Mouse (Mus musculus): ENCODE data around the gene Gstm1. TPM values are rescaled to one million over a fixed set of nuclear protein-coding genes. Genes with fewer than 3 reads are reported as not detected.
"Not testable (repeated sequence)": the region's sequence is repeated elsewhere in the genome, so short reads cannot be mapped to it uniquely, and the experiment has no call there.

The Gstm1 gene
- polyA plus RNA-seq, 1 experiment from 2014 or later: 23.7 TPM

GRCm38 (mm10) chr3:108028641-108029365 lies 11.0 kb upstream of the Gstm1 start:
- H3K4me3 ChIP-seq (replicated peaks): no peak overlapping the region
- no peak overlapping the region for H3K4me2 ChIP-seq
- H3K9ac ChIP-seq: no peak overlapping the region
- H3K36me3 ChIP-seq (replicated peaks): no peaks in the 10 kb centered on the region
- WGBS: 58% methylated on average over 4 of the region's 4 CpGs
- H3K4me1 ChIP-seq: no peaks in the 10 kb centered on the region
- H3K27me3 ChIP-seq: no peaks in the 10 kb centered on the region
- H3K27ac ChIP-seq: no peak overlapping the region
- no peak for ATAC-seq (ENCODE audit: low FRiP score)
- H3K9me3 ChIP-seq: no peaks in the 10 kb centered on the region

GRCm38 (mm10) chr3:108026597-108026996 lies 8.8 kb upstream of the Gstm1 start:
- H3K4me3 ChIP-seq (replicated peaks): no peak overlapping the region
- no peak for ATAC-seq (ENCODE audit: low FRiP score)
- no peaks in the 10 kb centered on the region for H3K27me3 ChIP-seq
- no peaks in the 10 kb centered on the region for H3K36me3 ChIP-seq (replicated peaks)
- WGBS: 73% methylated on average over 1 of the region's 1 CpGs
- H3K9me3 ChIP-seq: no peaks in the 10 kb centered on the region
- H3K4me2 ChIP-seq: no peak overlapping the region
- H3K4me1 ChIP-seq: no peaks in the 10 kb centered on the region
- H3K9ac ChIP-seq: no peak overlapping the region
- H3K27ac ChIP-seq: no peak overlapping the region

GRCm38 (mm10) chr3:108026049-108026448 lies 8.3 kb upstream of the Gstm1 start:
- Histone ChIP-seq H3K4me3 (replicated peaks) (no peak overlapping the region), H3K4me2 (no peak overlapping the region), H3K9ac (no peak overlapping the region), H3K36me3 (replicated peaks) (no peaks in the 10 kb centered on the region), H3K27me3 (no peaks in the 10 kb centered on the region), H3K27ac (no peak overlapping the region), H3K9me3 (no peaks in the 10 kb centered on the region), H3K4me1 (no peaks in the 10 kb centered on the region)
- ATAC-seq (ENCODE audit: low FRiP score): no peak
- WGBS: 83% methylated on average over 5 of the region's 5 CpGs

GRCm38 (mm10) chr3:108025318-108025717 lies 7.5 kb upstream of the Gstm1 start:
- no peak overlapping the region for H3K27ac ChIP-seq
- no peaks in the 10 kb centered on the region for H3K36me3 ChIP-seq (replicated peaks)
- H3K27me3 ChIP-seq: no peaks in the 10 kb centered on the region
- H3K9ac ChIP-seq: no peak overlapping the region
- H3K4me3 ChIP-seq (replicated peaks): no peak overlapping the region
- no peak overlapping the region for H3K4me2 ChIP-seq
- no peak for ATAC-seq (ENCODE audit: low FRiP score)
- 84% methylated on average over 4 of the region's 4 CpGs for WGBS
- no peaks in the 10 kb centered on the region for H3K4me1 ChIP-seq
- no peaks in the 10 kb centered on the region for H3K9me3 ChIP-seq

GRCm38 (mm10) chr3:108022650-108023049 lies 4.9 kb upstream of the Gstm1 start:
- H3K4me1 ChIP-seq: peaks cover 5% of the 10 kb centered on the region; the same call in 1 of the 2 replicates
- no peak overlapping the region for H3K9ac ChIP-seq
- ATAC-seq (ENCODE audit: low FRiP score): no peak
- H3K4me3 ChIP-seq (replicated peaks): no peak overlapping the region
- WGBS: 82% methylated on average over 6 of the region's 6 CpGs
- H3K27ac ChIP-seq: no peak overlapping the region
- H3K27me3 ChIP-seq: no peaks in the 10 kb centered on the region
- no peaks in the 10 kb centered on the region for H3K9me3 ChIP-seq
- no peak overlapping the region for H3K4me2 ChIP-seq
- H3K36me3 ChIP-seq (replicated peaks): no peaks in the 10 kb centered on the region

GRCm38 (mm10) chr3:108020351-108021022 lies 2.7 kb upstream of the Gstm1 start:
- H3K4me3 ChIP-seq (replicated peaks); H3K27ac ChIP-seq; H3K36me3 ChIP-seq (replicated peaks); H3K9ac ChIP-seq; H3K27me3 ChIP-seq; ATAC-seq (ENCODE audit: low FRiP score); H3K4me2 ChIP-seq; H3K9me3 ChIP-seq: not testable (repeated sequence)
- H3K4me1 ChIP-seq: peaks cover 14% of the 10 kb centered on the region
- 86% methylated on average over 11 of the region's 11 CpGs for WGBS

GRCm38 (mm10) chr3:108019226-108019625 lies 1.5 kb upstream of the Gstm1 start:
- H3K27me3 ChIP-seq; ATAC-seq (ENCODE audit: low FRiP score); H3K4me3 ChIP-seq (replicated peaks); H3K27ac ChIP-seq; H3K36me3 ChIP-seq (replicated peaks); H3K4me2 ChIP-seq; H3K9ac ChIP-seq; H3K9me3 ChIP-seq: not testable (repeated sequence)
- H3K4me1 ChIP-seq: peaks cover 14% of the 10 kb centered on the region
- WGBS: 52% methylated on average over 3 of the region's 3 CpGs

GRCm38 (mm10) chr3:108018190-108018820 lies 532 bp upstream of the Gstm1 start:
- no peaks in the 10 kb centered on the region for H3K36me3 ChIP-seq (replicated peaks)
- peak; percentile 17 for ATAC-seq (ENCODE audit: low FRiP score)
- peak overlapping the region; percentile 77 for H3K4me2 ChIP-seq
- peak overlapping the region; percentile 45 for H3K4me3 ChIP-seq (replicated peaks)
- H3K4me1 ChIP-seq: peaks cover 14% of the 10 kb centered on the region
- WGBS: 36% methylated on average over 14 of the region's 14 CpGs
- H3K27ac ChIP-seq: no peak overlapping the region; the same call in 1 of the 2 replicates
- no peaks in the 10 kb centered on the region; the same call in 1 of the 2 replicates for H3K27me3 ChIP-seq
- H3K9me3 ChIP-seq: no peaks in the 10 kb centered on the region
- H3K9ac ChIP-seq: peak overlapping the region; percentile 58

- H3K4me3 ChIP-seq (replicated peaks); H3K9me3 ChIP-seq; H3K27ac ChIP-seq; ATAC-seq (ENCODE audit: low FRiP score); H3K36me3 ChIP-seq (replicated peaks); H3K27me3 ChIP-seq; H3K9ac ChIP-seq: not testable (repeated sequence)
- Histone ChIP-seq H3K4me1 (peaks cover 16% of the 10 kb centered on the region), H3K4me2 (0 out of 2 replicates have a peak overlapping the region, but pooled peaks have one; percentile 77)
- WGBS: 87% methylated on average over 5 of the region's 5 CpGs
Observed at GRCm38 (mm10) chr3:108016468-108016867, 1.3 kb downstream of the Gstm1 start.

GRCm38 (mm10) chr3:108014974-108015346 lies 2.8 kb downstream of the Gstm1 start:
- no peak overlapping the region for H3K4me2 ChIP-seq
- no peak for ATAC-seq (ENCODE audit: low FRiP score)
- no peak overlapping the region for H3K4me3 ChIP-seq (replicated peaks)
- H3K27ac ChIP-seq: no peak overlapping the region
- no peaks in the 10 kb centered on the region for H3K36me3 ChIP-seq (replicated peaks)
- no peaks in the 10 kb centered on the region; the same call in 1 of the 2 replicates for H3K27me3 ChIP-seq
- WGBS: 90% methylated on average over 2 of the region's 2 CpGs
- peaks cover 20% of the 10 kb centered on the region for H3K4me1 ChIP-seq
- H3K9me3 ChIP-seq: no peaks in the 10 kb centered on the region
- H3K9ac ChIP-seq: no peak overlapping the region

- no peak for ATAC-seq (ENCODE audit: low FRiP score)
- Histone ChIP-seq H3K36me3 (replicated peaks) (no peaks in the 10 kb centered on the region), H3K4me3 (replicated peaks) (no peak overlapping the region), H3K9me3 (no peaks in the 10 kb centered on the region), H3K4me1 (peaks cover 20% of the 10 kb centered on the region), H3K27me3 (no peaks in the 10 kb centered on the region; the same call in 1 of the 2 replicates), H3K4me2 (no peak overlapping the region), H3K27ac (no peak overlapping the region), H3K9ac (no peak overlapping the region)
- WGBS: 88% methylated on average over 7 of the region's 8 CpGs
Observed at GRCm38 (mm10) chr3:108014098-108014973, 3.4 kb downstream of the Gstm1 start.
